Mouse (Mus musculus): Measurements from ENCODE around the gene Gpr152. TPM values are rescaled to one million over a fixed set of nuclear protein-coding genes. Genes with fewer than 3 reads are reported as not detected.

The Gpr152 gene
- polyA plus RNA-seq, 1 experiment from 2014 or later = not detected

DNA sequence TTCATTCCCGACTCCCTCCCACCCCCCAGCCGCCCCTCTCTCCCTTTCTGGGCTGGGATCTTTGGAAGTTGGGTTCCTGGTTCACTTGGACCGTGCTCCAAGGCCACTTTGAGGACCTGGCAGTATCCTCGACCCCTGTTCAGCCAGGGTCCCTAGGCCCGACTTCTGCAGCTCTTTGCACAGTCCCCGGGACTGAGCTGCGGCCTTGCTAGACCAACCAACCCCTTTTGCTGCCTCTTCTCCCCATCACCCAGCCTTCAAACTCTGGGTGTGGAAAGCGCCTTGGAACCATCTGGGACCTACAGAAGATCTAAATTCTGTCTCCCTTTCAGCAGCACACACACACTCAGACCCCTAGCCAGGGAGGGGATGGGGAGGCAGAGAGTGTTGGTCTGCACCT, 9.2 kb downstream of the Gpr152 start:
- POLR2A ChIA-PET = interaction anchor here (1.4 to 1.8 kb wide), 2 partner anchors 17 to 53 kb away, joined by 3 to 4 read pairs; partner anchors contain the start of gene Rad9a
- no peak for TF ChIP-seq CTCF (IDR thresholded peaks at IDR 0.05)
- ATAC-seq (peak; percentile 2), DNase-seq (ENCODE audit: low read depth, low spot score) (no peak)
- H3K27me3 ChIP-seq = no peaks in the 10 kb centered on the region
- in situ Hi-C loops (cut with MboI; ENCODE audit: low pct_unique_long_range_greater_than_20kb) = no loop called here
- CTCF ChIA-PET = interaction anchor here (1.3 kb wide), 1 partner anchor 20 kb away, joined by 5 read pairs; no protein-coding TSS in a partner anchor

DNA sequence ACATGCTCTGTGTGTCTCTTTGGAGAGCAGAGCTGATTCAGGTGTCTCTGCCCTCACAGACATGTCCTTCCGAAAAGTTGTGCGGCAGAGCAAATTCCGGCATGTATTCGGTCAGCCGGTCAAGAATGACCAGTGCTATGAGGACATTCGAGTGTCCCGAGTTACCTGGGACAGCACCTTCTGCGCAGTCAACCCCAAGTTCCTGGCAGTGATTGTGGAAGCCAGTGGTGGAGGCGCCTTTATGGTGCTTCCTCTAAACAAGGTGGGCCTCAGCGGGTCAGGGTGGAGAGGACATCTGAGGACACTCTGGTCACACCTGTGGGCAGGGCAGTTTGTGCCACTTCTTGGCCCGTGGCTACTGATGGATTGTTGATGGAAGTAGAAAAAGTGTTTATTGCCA, 9.7 kb downstream of the Gpr152 start:
- in situ Hi-C loops (cut with MboI; ENCODE audit: low pct_unique_long_range_greater_than_20kb) = no loop called here
- ATAC-seq = no peak
- no peak for TF ChIP-seq CTCF (IDR thresholded peaks at IDR 0.05)
- CTCF ChIA-PET = interaction anchor here (1.3 kb wide), 1 partner anchor 20 kb away, joined by 5 read pairs; no protein-coding TSS in a partner anchor
- POLR2A ChIA-PET = interaction anchor here (1.4 to 1.8 kb wide), 2 partner anchors 16 to 52 kb away, joined by 3 to 4 read pairs; partner anchors contain the start of gene Rad9a
- no peaks in the 10 kb centered on the region for H3K27me3 ChIP-seq
- DNase-seq (ENCODE audit: low read depth, low spot score) = no peak

DNA sequence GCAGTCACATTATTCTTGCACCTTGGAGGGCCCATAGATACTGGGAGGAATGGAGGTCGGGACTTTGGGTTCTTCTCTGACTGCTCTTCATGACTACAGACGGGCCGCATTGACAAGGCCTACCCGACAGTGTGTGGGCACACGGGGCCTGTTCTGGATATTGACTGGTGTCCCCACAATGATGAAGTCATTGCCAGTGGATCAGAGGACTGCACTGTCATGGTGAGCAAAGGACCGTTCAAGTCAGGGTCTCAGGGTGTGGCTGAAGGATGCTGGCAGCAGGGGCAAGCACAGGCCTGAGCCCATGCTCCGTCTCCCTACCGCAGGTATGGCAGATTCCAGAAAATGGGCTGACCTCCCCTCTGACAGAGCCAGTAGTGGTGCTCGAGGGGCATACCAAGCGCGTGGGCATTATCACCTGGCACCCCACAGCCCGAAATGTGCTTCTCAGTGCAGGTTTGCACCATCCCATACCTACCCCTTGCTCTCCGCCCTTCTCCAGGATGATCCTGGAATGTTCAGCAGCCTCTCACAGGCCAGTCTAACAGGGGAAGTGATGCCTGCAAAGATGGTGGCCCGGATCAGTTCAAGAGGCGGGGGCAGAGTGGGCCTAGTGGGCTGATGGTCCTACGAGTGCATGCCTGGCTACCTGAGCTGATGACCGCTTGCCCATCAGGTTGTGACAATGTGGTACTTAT, 10.3 kb downstream of the Gpr152 start:
- H3K27me3 ChIP-seq = no peaks in the 10 kb centered on the region
- POLR2A ChIA-PET = interaction anchor here (0.5 to 1.8 kb wide), 4 partner anchors 16 to 101 kb away, joined by 3 to 4 read pairs (median 3); partner anchors contain the start of gene Rad9a
- no peak for DNase-seq (ENCODE audit: low read depth, low spot score)
- ATAC-seq = no peak
- CTCF ChIA-PET = no interaction called here
- TF ChIP-seq CTCF (IDR thresholded peaks at IDR 0.05) = no peak
- in situ Hi-C loops (cut with MboI; ENCODE audit: low pct_unique_long_range_greater_than_20kb) = no loop called here

DNA sequence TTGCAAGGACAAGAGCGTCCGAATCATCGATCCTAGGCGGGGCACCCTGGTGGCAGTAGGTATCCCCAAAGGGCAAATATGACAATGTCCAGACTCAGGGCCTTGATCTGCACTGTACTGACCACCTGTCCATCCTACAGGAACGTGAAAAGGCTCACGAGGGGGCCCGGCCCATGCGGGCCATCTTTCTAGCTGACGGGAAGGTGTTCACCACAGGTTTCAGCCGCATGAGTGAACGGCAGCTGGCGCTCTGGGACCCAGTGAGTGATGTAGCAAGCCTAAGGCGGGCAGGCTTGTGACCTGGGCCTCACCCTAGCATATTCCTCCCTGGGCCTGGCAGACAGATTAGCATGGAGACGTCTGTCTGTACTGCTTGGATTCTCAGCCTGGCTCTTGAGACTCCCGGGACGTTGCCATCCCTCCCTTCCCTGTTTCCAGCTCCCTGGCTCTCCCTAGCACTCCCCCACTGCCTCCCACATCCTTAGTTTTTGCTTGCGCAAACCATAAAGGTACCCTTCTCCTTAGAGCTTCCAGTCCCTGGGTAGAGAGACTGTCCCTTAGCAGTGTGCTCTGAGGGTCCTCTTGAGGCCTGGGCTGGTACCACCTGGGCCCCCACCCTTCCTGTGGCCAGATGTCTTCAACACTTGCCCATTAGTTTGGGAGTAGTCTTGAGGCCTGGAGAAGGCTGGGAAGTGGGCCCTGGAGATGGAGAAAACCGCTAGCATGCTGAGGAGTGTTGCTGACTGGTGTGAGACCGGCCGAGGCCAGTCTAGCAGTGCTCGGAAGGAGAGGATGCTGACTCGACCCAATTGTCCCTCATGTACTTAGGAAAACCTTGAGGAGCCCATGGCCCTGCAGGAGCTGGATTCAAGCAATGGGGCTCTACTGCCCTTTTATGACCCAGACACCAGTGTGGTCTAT, 11.2 kb downstream of the Gpr152 start:
- ChIA-PET CTCF (no interaction called here), POLR2A (interaction anchor here (0.5 to 0.7 kb wide), 2 partner anchors 102 to 115 kb away, joined by 3 read pairs; no protein-coding TSS in a partner anchor)
- DNase-seq (ENCODE audit: low read depth, low spot score) (no peak), ATAC-seq (no peak)
- no peaks in the 10 kb centered on the region for H3K27me3 ChIP-seq
- in situ Hi-C loops (cut with MboI; ENCODE audit: low pct_unique_long_range_greater_than_20kb) = no loop called here
- TF ChIP-seq CTCF (IDR thresholded peaks at IDR 0.05) = no peak

DNA sequence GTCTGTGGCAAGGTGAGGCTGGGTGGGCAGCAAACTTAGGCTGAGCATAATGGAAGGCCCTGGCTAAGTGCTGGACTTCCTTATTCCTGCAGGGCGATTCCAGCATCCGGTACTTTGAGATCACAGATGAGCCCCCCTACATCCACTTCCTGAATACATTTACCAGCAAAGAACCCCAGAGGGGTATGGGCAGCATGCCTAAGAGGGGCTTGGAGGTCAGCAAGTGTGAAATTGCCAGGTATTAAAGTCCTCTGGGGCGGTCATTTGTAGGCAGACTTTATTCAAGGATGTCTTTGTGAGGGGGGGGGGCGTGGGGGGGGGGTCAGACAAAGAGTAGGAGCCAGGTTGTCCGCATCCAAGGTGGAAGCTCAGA, 11.9 kb downstream of the Gpr152 start:
- ChIA-PET POLR2A (interaction anchor here (1.4 kb wide), 1 partner anchor 49 kb away, joined by 3 read pairs; no protein-coding TSS in a partner anchor), CTCF (no interaction called here)
- no peak for DNase-seq (ENCODE audit: low read depth, low spot score)
- in situ Hi-C loops (cut with MboI; ENCODE audit: low pct_unique_long_range_greater_than_20kb) = no loop called here
- ATAC-seq = no peak
- no peaks in the 10 kb centered on the region for H3K27me3 ChIP-seq
- TF ChIP-seq CTCF (IDR thresholded peaks at IDR 0.05) = no peak

DNA sequence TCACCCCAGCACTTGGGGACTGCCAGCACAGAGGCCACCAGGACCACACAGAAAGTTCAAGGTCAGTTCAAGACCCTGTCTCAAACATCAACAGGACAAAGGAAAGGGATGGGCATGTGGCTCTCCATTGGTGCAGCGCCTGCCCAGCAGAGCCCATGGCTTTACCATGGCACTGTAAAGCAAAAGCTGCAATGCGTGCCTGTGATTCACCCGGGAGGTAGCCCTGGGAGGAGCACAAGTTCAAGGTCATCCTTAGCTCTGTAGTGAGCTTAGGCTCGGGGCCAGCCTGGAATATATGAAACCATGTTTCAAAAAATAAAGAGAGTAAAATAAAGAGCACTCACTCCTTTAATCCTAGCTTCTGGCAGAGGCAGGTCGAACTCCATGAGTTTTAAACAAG, 12.3 kb downstream of the Gpr152 start:
- no peak for DNase-seq (ENCODE audit: low read depth, low spot score)
- TF ChIP-seq CTCF (IDR thresholded peaks at IDR 0.05) = no peak
- POLR2A ChIA-PET = interaction anchor here (1.0 to 1.4 kb wide), 3 partner anchors 18 to 49 kb away, joined by 3 to 5 read pairs (median 3); partner anchors contain the start of gene Ppp1ca
- in situ Hi-C loops (cut with MboI; ENCODE audit: low pct_unique_long_range_greater_than_20kb) = no loop called here
- no peaks in the 10 kb centered on the region for H3K27me3 ChIP-seq
- CTCF ChIA-PET = interaction anchor here (1.4 kb wide), 1 partner anchor 10 kb away, joined by 3 read pairs; no protein-coding TSS in a partner anchor
- ATAC-seq = no peak

DNA sequence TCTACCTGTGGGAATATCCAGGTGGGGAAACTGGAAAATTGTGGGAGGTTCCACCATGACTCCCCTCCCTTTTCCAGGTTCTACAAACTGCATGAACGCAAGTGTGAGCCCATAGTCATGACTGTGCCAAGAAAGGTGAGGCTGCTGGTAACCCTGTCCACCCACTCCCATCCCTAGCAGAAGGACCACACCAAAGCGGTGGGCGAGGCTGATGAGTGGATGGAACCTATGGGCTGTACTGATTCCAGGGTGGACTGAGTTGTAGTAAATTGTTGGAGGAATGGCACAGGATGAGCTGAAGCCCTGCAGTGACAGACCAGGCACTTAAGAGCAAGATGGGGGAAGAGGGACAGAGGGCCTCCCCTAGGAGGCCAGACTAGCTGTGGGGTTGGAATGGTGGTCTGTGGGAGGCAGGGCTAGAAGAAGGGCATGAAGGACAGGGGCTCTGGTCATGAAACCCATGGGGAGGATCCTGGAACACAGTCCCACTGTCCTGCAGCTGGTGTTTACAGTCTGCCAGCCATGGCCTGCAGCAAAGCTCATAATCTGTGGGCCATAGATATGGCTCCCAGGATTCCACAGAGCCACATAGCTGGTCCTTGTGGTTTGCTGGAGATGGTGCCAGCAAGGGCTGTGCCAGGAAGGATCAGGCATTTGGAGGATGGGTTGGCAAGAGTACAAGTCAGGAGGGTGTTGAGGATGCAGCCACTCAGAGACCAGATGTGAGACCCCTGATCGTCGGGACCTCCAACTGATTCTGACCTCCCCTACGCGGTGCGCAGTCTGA, 13.1 kb downstream of the Gpr152 start:
- no peaks in the 10 kb centered on the region for H3K27me3 ChIP-seq
- DNase-seq (ENCODE audit: low read depth, low spot score) (no peak), ATAC-seq (no peak)
- TF ChIP-seq CTCF (IDR thresholded peaks at IDR 0.05) = no peak
- in situ Hi-C loops (cut with MboI; ENCODE audit: low pct_unique_long_range_greater_than_20kb) = no loop called here
- POLR2A ChIA-PET = interaction anchor here (0.8 to 1.4 kb wide), 5 partner anchors 18 to 48 kb away, joined by 3 to 5 read pairs (median 3); partner anchors contain the start of gene Ppp1ca
- CTCF ChIA-PET = interaction anchor here (1.4 kb wide), 1 partner anchor 11 kb away, joined by 3 read pairs; no protein-coding TSS in a partner anchor

DNA sequence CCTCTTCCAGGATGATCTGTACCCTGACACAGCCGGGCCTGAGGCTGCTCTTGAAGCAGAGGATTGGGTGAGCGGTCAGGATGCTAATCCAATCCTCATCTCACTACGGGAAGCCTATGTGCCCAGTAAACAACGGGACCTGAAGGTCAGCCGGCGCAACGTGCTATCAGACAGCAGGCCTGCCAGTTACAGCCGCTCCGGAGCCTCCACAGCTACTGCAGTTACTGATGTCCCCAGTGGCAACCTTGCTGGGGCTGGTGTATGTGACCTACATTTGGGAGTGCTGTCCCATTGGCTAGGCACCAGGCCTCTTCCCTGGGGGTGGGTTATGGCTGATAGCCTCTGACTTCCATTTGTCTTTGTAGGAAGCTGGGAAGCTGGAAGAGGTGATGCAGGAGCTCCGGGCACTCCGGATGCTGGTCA, 13.7 kb downstream of the Gpr152 start, which contains the start of gene Ptprcap:
TSS of gene Ptprcap (plus strand) at position 373 of the 423 bp plus-strand sequence.
- no peak for ATAC-seq
- TF ChIP-seq CTCF (IDR thresholded peaks at IDR 0.05) = no peak
- in situ Hi-C loops (cut with MboI; ENCODE audit: low pct_unique_long_range_greater_than_20kb) = no loop called here
- no peak for DNase-seq (ENCODE audit: low read depth, low spot score)
- POLR2A ChIA-PET = interaction anchor here (0.8 to 1.4 kb wide), 3 partner anchors 17 to 43 kb away, joined by 3 to 5 read pairs (median 3); no protein-coding TSS in a partner anchor
- CTCF ChIA-PET = interaction anchor here (1.4 kb wide), 1 partner anchor 12 kb away, joined by 3 read pairs; no protein-coding TSS in a partner anchor
- H3K27me3 ChIP-seq = no peaks in the 10 kb centered on the region

DNA sequence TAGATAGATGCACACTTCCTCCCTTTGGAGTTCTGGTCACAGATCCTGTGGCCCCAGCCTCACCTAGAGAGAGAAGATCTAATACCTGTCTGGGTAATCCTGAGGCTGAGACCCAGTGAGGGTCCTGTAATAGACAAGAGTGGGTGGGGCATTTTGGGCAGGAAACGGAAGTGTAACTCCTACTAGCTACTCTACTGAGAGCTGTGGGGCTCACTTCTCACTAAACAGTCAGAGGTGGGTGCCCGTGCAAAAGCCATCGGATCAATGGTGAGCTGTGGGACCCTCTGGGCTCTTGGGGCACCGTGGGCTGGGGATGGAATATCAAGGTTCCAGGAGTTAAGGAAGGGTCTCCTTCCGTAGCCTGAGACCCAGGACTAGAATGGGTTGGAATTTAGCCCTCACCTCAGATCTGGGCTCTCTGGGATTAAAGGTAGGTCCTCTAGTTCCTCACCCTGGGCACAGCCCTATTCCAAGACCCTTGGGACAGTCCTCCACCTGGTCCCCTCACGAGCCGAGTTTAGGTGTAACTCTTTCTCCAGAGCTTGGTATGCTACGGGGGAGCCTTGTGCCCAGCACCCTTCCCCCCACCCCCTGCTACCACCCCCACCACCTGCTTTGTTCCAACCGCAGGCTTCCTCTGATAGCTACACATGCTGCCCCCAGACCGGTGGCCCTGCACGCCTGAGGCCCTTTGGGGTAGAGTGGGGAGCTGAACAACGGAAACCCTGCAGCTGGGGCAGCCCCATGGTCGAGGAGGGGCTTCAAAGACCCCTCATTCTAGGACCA, 15.0 kb downstream of the Gpr152 start:
- DNase-seq (ENCODE audit: low read depth, low spot score) (no peak), ATAC-seq (no peak)
- POLR2A ChIA-PET = interaction anchor here (1.2 to 2.0 kb wide), 5 partner anchors 16 to 78 kb away, joined by 3 to 6 read pairs (median 5); partner anchors contain the start of gene Rad9a
- H3K27me3 ChIP-seq = no peaks in the 10 kb centered on the region
- CTCF ChIA-PET = interaction anchor here (1.2 to 1.6 kb wide), 2 partner anchors 14 to 41 kb away, joined by 3 read pairs; no protein-coding TSS in a partner anchor
- TF ChIP-seq CTCF (IDR thresholded peaks at IDR 0.05) = no peak
- in situ Hi-C loops (cut with MboI; ENCODE audit: low pct_unique_long_range_greater_than_20kb) = no loop called here

Measured in Patski (cell line).